Mouse (Mus musculus) thymus, postnatal 25 days (tissue): Measurements from ENCODE around the gene Parp3.
"Not testable (repeated sequence)": the region's sequence is repeated elsewhere in the genome, so short reads cannot be mapped to it uniquely, and the experiment has no call there.

ENCODE experiments used
- DNase-seq: peaks from one replicate; pipeline ENCODE4 v3.0.0; 2022

Gene Parp3

GRCm38 (mm10) chr9:106476924-106477484 lies at the start of gene Parp3:
Gene Parp3, minus strand, starts transcription at chr9:106476949.
- peak; percentile 97 for DNase-seq

DNA sequence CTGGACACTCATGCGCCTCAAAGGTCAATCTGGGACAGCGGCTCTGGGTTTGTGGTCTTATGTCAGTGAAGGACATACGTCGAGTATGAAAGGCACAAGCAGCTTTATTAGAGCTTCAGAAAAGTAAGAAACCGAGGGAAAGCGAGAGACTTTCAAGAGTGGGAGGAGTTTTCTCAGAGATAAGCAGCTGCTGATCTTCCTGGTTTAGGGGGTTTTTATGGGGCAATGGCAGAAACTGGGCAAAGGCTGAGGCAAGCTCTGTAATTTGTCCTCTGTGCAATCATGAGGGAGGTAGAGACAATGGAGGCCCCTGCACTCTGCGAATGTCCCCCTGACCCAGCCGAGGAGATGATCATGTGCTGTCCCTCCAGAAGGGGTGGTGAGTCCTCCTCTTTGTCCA lies 43.2 kb upstream of the Parp3 start:
- DNase-seq: no peak

- DNase-seq: no peak
Observed at GRCm38 (mm10) chr9:106519433-106519832, 42.7 kb upstream of the Parp3 start.

GRCm38 (mm10) chr9:106514273-106514672 lies 37.5 kb upstream of the Parp3 start, which contains the start of gene Iqcf5:
Gene Iqcf5, plus strand, starts transcription at chr9:106514573.
- no peak for DNase-seq

- DNase-seq: no peak
Observed at GRCm38 (mm10) chr9:106513566-106513965, 36.8 kb upstream of the Parp3 start.

GRCm38 (mm10) chr9:106512729-106513450 lies 36.1 kb upstream of the Parp3 start:
- no peak for DNase-seq

GRCm38 (mm10) chr9:106509356-106509755 lies 32.6 kb upstream of the Parp3 start:
- DNase-seq: no peak

DNA sequence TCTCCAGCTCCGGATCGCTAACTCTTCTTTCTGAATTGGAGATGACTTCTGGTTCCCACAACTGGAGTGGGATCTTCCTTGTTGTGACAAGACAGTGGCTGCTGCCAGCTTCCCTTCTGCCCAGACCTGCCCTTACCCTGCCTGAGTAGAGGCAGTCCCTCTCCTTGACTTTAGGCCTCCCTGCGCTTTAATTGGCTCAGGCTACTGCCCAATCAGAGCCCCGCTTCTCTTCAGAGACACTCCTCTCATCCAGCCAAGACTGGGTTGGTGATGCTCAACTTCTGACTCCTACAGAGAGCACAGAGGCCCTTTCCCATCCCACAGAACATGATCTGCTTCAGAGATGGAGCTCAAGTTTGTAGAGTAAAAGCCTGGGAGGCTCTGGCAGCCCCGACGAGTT lies 27.5 kb upstream of the Parp3 start:
- no peak for DNase-seq

DNA sequence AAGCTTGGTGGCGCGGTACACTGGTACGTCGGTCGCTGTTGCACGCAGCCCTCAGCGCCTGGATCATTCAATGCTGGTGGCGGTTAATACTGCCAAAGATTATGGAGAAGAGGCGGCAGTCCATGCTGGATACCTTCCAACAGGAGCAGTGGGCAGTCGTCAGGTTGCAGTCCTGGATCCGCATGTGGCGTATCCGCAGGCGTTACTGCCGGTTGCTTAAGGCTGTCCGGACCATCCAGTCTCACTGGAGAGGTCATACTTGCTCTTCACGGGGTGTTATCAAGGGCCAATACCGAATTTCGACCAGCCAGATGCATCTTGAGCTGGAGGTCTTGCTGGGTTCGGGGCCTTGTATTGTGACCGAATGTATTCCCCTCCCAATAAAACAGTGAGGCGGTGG lies 25.1 kb upstream of the Parp3 start:
- no peak for DNase-seq

GRCm38 (mm10) chr9:106499667-106500066 lies 22.9 kb upstream of the Parp3 start, which contains the start of gene Iqcf1:
Gene Iqcf1, plus strand, starts transcription at chr9:106499967.
- DNase-seq: no peak

- not testable (repeated sequence) for DNase-seq
Observed at GRCm38 (mm10) chr9:106487602-106488001, 10.9 kb upstream of the Parp3 start.

DNA sequence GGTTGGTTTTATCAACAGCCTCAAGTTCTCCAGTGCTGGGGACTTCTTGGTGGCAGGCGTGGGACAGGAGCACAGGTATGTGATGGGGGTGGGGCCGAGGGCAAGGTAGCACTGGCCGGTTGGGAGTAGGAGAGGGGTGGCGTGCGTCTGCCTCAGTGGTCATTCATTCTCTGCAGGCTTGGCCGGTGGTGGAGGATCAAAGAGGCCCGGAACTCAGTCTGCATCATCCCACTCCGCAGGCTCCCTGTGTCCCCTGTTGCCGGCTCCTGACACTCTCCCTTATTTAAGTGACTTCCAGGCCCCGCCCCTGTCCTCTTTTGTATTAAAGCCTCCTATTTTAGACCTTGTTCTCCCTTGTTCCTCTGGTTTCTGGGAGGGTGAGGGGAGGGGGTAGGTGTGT lies 8.3 kb upstream of the Parp3 start:
- no peak for DNase-seq

- DNase-seq: no peak
Observed at GRCm38 (mm10) chr9:106483606-106484005, 6.9 kb upstream of the Parp3 start.

DNA sequence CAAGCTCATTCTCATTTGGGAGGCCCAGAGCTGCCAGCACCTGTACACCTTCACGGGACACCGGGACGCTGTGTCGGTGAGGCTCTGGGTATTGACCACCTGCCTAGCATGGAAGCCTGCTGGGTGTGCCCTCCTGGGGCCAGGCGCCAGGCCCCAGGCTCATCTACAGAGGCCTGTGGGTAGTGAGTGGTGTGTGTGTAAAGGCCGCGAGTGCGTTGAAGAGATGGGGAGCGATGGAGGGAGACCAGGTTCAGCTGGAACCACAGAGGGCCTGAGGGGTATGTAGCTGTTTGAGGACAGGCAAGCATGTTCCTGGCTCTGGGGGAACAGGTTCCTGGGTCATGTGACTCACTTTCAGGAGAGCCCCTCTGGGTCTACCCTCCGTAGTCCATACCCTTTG lies 6.4 kb upstream of the Parp3 start:
- no peak for DNase-seq

DNA sequence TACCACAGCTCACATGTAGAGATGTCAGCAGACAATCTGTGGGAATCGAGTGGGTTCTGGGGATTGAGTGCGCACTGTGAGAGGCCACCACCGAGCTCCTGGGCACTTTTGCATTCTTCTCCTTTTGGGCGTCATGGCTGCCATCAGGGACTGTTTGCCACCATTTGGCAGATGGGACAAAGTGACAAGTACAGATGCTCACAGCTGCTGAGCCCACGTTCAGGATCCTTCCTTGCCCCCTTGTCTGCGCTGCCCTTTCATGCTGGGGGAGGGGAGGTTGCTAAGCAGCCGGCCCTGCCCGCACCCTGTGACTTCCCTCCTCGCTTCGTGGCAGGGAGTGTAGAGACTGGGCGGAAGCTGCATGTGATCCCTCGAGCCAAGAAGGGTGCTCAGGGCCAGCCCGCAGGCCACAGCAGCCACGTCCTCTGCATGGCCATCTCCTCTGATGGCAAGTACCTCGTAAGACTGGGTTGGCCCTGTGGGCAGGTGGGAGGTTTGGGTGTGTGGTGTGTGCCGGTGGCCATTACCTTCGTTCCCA lies 5.9 kb upstream of the Parp3 start:
- no peak for DNase-seq

DNA sequence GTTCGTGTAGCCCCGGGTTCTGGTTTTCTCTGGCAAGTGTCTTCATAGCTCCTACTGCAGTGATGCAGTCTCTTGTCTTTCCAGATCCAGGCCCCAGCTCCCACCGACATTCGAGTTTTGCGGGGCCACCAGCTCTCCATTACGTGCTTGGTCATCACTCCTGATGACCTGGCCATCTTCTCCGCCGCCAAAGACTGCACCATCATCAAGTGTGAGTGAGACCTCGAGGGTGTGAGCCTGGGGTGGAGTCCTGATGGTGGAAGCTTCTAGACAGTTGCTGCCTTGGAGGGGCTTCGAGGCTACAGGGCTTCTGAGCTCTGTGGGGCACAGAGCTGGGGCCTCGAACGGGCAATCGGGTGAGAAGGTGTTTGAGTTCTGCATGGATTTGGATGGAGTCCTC lies 4.9 kb upstream of the Parp3 start:
- no peak for DNase-seq

DNA sequence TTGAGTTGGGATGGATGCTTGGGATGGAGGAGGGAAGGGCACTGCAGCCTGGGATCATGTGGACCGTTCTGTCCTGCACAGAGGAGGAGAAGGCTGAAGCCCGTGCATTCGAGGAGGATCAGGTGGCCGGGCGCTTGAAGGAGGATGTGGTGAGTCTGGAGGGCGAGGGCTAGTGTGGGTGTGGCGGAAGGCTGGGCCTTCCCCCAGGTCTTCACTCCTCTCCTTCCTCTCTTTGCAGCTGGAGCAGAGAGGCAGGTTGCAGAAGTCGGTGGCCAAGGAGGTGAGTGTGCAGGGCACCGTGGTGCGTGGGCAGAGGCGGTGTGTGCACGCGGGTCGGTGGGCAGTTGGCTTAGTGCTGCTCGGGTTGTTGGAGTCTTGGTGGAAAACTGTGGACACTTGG lies 4.3 kb upstream of the Parp3 start:
- DNase-seq: no peak

DNA sequence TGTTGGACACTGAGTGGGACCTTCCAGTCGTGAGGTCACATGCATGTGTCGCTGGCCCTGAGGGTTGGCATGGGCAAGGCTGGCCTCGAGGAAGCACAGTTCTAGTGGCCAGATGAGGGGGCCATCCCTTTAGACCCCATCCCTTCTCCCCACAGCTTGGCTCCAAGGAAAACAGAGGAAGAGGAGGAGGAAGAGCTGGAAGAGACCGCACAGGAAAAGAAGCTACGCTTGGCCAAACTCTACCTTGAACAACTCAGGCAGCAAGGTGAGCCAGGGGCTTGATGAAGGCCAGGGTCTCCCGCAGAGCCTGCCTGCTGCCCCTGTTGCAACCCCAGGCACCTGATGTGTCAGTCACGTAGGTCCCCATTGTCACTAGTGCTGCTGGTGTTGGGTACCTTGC lies 3.8 kb upstream of the Parp3 start:
- DNase-seq: no peak

- DNase-seq: no peak
Observed at GRCm38 (mm10) chr9:106478101-106478500, 1.4 kb upstream of the Parp3 start.

- no peak for DNase-seq
Observed at GRCm38 (mm10) chr9:106477649-106478048, 900 bp upstream of the Parp3 start.

GRCm38 (mm10) chr9:106476002-106476923 lies 486 bp downstream of the Parp3 start:
- DNase-seq: peak; percentile 81

GRCm38 (mm10) chr9:106475663-106476001 lies 1.1 kb downstream of the Parp3 start, which contains the start of gene Rrp9:
Gene Rrp9, plus strand, starts transcription at chr9:106475963.
- DNase-seq: no peak

GRCm38 (mm10) chr9:106475046-106475445 lies 1.7 kb downstream of the Parp3 start:
- no peak for DNase-seq
